Mouse (Mus musculus) spleen, adult 2 months (tissue): ENCODE data around the gene Ptger1.

ENCODE experiments used
- CTCF ChIP-seq: fragments of 200-500 bp; IDR thresholded peaks from 2 replicates; pipeline ENCODE4 v1.5.1; 2011; ENCODE audit warnings: mild to moderate bottlenecking, inconsistent platforms; ENCODE audit not compliant: insufficient read depth, insufficient read length, insufficient replicate concordance; ENCODE audit errors: extremely low read depth
- POLR2A ChIP-seq: fragments of 200-500 bp; IDR thresholded peaks from 2 replicates; pipeline ENCODE4 v1.6.1; 2011; ENCODE audit warnings: low read depth, low read length, inconsistent platforms

DNA sequence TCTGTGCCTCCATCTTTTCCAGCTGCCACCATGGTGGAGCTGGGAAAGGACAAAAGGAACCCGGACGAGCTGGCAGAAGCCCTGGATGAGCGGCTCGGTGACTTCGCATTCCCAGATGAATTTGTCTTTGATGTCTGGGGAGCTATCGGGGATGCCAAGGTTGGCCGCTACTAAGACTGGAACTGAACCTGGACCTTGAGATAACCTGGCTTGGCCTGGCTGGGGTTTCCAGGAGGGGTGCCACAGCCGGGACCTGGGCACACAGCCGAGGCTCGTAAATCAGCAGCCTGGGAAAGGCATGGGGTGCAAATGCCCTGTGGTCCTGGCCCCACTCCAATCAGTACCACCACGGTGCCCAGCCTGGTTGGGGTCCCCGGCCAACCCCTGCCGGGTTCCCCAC, 2.4 kb upstream of the Ptger1 start:
- TF ChIP-seq POLR2A (no peak), CTCF (no peak)
